9 mouse cellular contexts compared by ENCODE assay signal in genomic region chr4:137495501-137496100, GRCm38 (mm10). TPM values are rescaled to one million over a fixed set of nuclear protein-coding genes. Genes with fewer than 3 reads are reported as not detected.
DNase-seq lines count a peak whose midpoint lies in the region; ATAC-seq lines count a peak whose summit lies in the region.
"Had no signal": no experiment of that assay in that cellular context is flagged by ENCODE, and none has a peak within 500 bp of the region (broad histone marks: within the 10 kb centered on the region; RNA-seq: fewer than 3 reads in every experiment).

No protein-coding gene starts in this region.

- peaks cover 59% of the 10 kb centered on the region for H3K4me1 ChIP-seq in kidney, embryonic 16.5 days (ENCODE audit: insufficient read depth, low read length)
- H3K4me1 ChIP-seq in embryonic facial prominence, embryonic 10.5 days = peaks cover 78% of the 10 kb centered on the region
- H3K4me1 ChIP-seq in heart, embryonic 15.5 days (replicated peaks) = peaks cover 89% of the 10 kb centered on the region
- peaks cover 19% of the 10 kb centered on the region for H3K4me1 ChIP-seq in neural tube, embryonic 12.5 days

- H3K27ac ChIP-seq in kidney, embryonic 16.5 days (ENCODE audit: low read length) = peak overlapping the region; percentile 84
- peak overlapping the region; percentile 86 for H3K27ac ChIP-seq in embryonic facial prominence, embryonic 10.5 days (replicated peaks)
- peak overlapping the region; percentile 96 for H3K27ac ChIP-seq in heart, embryonic 15.5 days
- 0 out of 2 replicates have a peak overlapping the region, but pooled peaks have one; percentile 26 for H3K27ac ChIP-seq in neural tube, embryonic 12.5 days

- no peaks in the 10 kb centered on the region for H3K9me3 ChIP-seq in kidney, embryonic 16.5 days (ENCODE audit: low read length)
- H3K9me3 ChIP-seq in embryonic facial prominence, embryonic 10.5 days = no peaks in the 10 kb centered on the region
- H3K9me3 ChIP-seq in heart, embryonic 15.5 days (replicated peaks) = no peaks in the 10 kb centered on the region
- H3K9me3 ChIP-seq in neural tube, embryonic 12.5 days = no peaks in the 10 kb centered on the region

- H3K36me3 ChIP-seq in kidney, embryonic 16.5 days (ENCODE audit: insufficient read depth, low read length) = no peaks in the 10 kb centered on the region
- H3K36me3 ChIP-seq in embryonic facial prominence, embryonic 10.5 days (replicated peaks) = peaks cover 4% of the 10 kb centered on the region; the same call in 1 of the 2 replicates
- H3K36me3 ChIP-seq in heart, embryonic 15.5 days = no peaks in the 10 kb centered on the region
- no peaks in the 10 kb centered on the region for H3K36me3 ChIP-seq in neural tube, embryonic 12.5 days

- H3K4me3 ChIP-seq in kidney, embryonic 16.5 days (ENCODE audit: low read length) = no peak overlapping the region
- H3K4me3 ChIP-seq in embryonic facial prominence, embryonic 10.5 days = peak overlapping the region; percentile 36
- no peak overlapping the region for H3K4me3 ChIP-seq in heart, embryonic 15.5 days
- no peak overlapping the region for H3K4me3 ChIP-seq in neural tube, embryonic 12.5 days

- WGBS in kidney, embryonic 16.5 days = 48% methylated on average over 6 of the region's 6 CpGs
- WGBS in embryonic facial prominence, embryonic 10.5 days = 54% methylated on average over 6 of the region's 6 CpGs
- 41% methylated on average over 6 of the region's 6 CpGs for WGBS in heart, embryonic 15.5 days
- 69% methylated on average over 6 of the region's 6 CpGs for WGBS in neural tube, embryonic 12.5 days

- peak overlapping the region; percentile 42; the same call in 1 of the 2 replicates for H3K9ac ChIP-seq in kidney, embryonic 16.5 days (replicated peaks; ENCODE audit: low read length)
- H3K9ac ChIP-seq in heart, embryonic 15.5 days = peak overlapping the region; percentile 50
- H3K9ac ChIP-seq in neural tube, embryonic 12.5 days = no peak overlapping the region

- no peak for ATAC-seq in kidney, embryonic 16.5 days (ENCODE audit: low FRiP score, low TSS enrichment)
- ATAC-seq in heart, embryonic 15.5 days (replicated peaks; ENCODE audit: insufficient number of reproducible peaks, insufficient read depth, low FRiP score, low read depth) = peak; percentile 4; the same call in 1 of the 2 replicates
- ATAC-seq in neural tube, embryonic 12.5 days (ENCODE audit: low FRiP score, low read depth) = 0 out of 2 replicates have a peak, but pooled peaks have one; percentile 33

- no peak for DNase-seq in kidney, adult 18-20 months
- DNase-seq in embryonic facial prominence, embryonic 10.5 days (ENCODE audit: low spot score) = no peak
- DNase-seq in left cerebral cortex, adult 9 months (ENCODE audit: low spot score in 2 of 2) = no peak
- no peak for DNase-seq in embryo, embryonic 11 days
- no peak for DNase-seq in layer of hippocampus, postnatal 36 days

- no peak overlapping the region for H3K4me2 ChIP-seq in kidney, embryonic 16.5 days (replicated peaks; ENCODE audit: low read depth, low read length)
- peak overlapping the region; percentile 46; the same call in 1 of the 2 replicates for H3K4me2 ChIP-seq in heart, embryonic 15.5 days
- no peak overlapping the region for H3K4me2 ChIP-seq in neural tube, embryonic 12.5 days (replicated peaks)

- H3K27me3 ChIP-seq in kidney, embryonic 16.5 days (ENCODE audit: insufficient read depth, low read length) = no peaks in the 10 kb centered on the region
- no peaks in the 10 kb centered on the region for H3K27me3 ChIP-seq in embryonic facial prominence, embryonic 10.5 days (replicated peaks; ENCODE audit: low read depth, poor library complexity, severe bottlenecking)
- H3K27me3 ChIP-seq in heart, embryonic 15.5 days = no peaks in the 10 kb centered on the region
- H3K27me3 ChIP-seq in neural tube, embryonic 12.5 days (replicated peaks) = no peaks in the 10 kb centered on the region

RNA-seq across cellular contexts. Expression of gene Hspg2, which starts 27.0 kb away (rescaled TPM):
- 39.6 and 41.7 TPM in 2 replicates for polyA plus RNA-seq in kidney, embryonic 16.5 days (2015; fragmentation: Nextera tagmentation; extraction: Ambion mirVana)
- polyA plus RNA-seq in embryonic facial prominence, embryonic 10.5 days (2016; fragmentation: Nextera tagmentation; extraction: Ambion mirVana) = 17.4 and 19.6 TPM in 2 replicates
- polyA plus RNA-seq in heart, embryonic 15.5 days (2015; fragmentation: Nextera tagmentation; extraction: Ambion mirVana) = 41.3 and 56.3 TPM in 2 replicates
- 11.3 and 12.4 TPM in 2 replicates for polyA plus RNA-seq in neural tube, embryonic 12.5 days (2016; fragmentation: Nextera tagmentation; extraction: Ambion mirVana)
- total RNA-seq in layer of hippocampus, postnatal 36 days (2021) = 1 to 10 TPM; 6.4 to 7.3 TPM

RNA-seq across cellular contexts. Expression of gene 1700013G24Rik, which starts 42.5 kb away (rescaled TPM):
- polyA plus RNA-seq in kidney, embryonic 16.5 days (2015; fragmentation: Nextera tagmentation; extraction: Ambion mirVana) = not detected in 2 replicates
- not detected in 2 replicates for polyA plus RNA-seq in embryonic facial prominence, embryonic 10.5 days (2016; fragmentation: Nextera tagmentation; extraction: Ambion mirVana)
- polyA plus RNA-seq in heart, embryonic 15.5 days (2015; fragmentation: Nextera tagmentation; extraction: Ambion mirVana) = not detected in 2 replicates
- polyA plus RNA-seq in neural tube, embryonic 12.5 days (2016; fragmentation: Nextera tagmentation; extraction: Ambion mirVana) = not detected in 2 replicates
- not detected for total RNA-seq in layer of hippocampus, postnatal 36 days (2021)
- polyA plus RNA-seq: large intestine, adult 2 months had no signal

Comparison
In these comparisons a context has a peak if more than half of its experiments do, and no peak if none do; other contexts are left out.
1. H3K27ac ChIP-seq: peak in every context shown above with its lines; median percentile 96 in heart, embryonic 15.5 days; 86 in embryonic facial prominence, embryonic 10.5 days; 84 in kidney, embryonic 16.5 days; 26 in neural tube, embryonic 12.5 days.